Mouse (Mus musculus) E14TG2a.4 (cell line): ENCODE measurements around the gene Colq.

Source experiments
- CTCF ChIP-seq: conservative IDR thresholded peaks from 2 replicates; pipeline ENCODE4 v1.5.1; 2014; ENCODE audit warnings: low read length
- NANOG ChIP-seq: IDR thresholded peaks from 2 replicates; pipeline ENCODE4 v1.6.1; 2014; ENCODE audit warnings: borderline replicate concordance, low read length, mixed read lengths

DNA sequence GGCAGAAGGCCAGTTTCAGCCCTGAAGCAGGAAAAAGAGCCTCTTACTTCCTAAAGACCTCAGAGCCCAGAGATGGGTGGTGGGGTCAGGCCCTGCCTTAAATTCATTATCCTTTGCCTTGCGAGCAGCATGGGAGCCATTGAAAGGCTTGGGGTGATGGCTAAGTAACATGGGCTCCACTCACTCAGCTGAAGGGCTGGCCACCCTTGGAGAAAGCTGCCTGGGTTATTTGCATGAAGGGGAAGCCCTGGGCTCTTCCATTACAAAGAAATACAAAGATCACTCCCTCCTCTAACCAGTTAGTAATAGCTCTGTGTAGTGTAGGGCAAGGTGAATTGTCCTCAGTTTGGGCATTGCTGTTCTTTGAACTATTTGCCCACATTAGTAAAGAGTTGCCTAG is 91.6 kb downstream of the Colq start:
- TF ChIP-seq CTCF (no peak), NANOG (no peak; the same call in 1 of the 2 replicates)
